Mouse (Mus musculus): ENCODE results near the gene Nod2.
A peak's percentile ranks its signal among the peaks of the same experiment; 100 is the strongest.

DNA sequence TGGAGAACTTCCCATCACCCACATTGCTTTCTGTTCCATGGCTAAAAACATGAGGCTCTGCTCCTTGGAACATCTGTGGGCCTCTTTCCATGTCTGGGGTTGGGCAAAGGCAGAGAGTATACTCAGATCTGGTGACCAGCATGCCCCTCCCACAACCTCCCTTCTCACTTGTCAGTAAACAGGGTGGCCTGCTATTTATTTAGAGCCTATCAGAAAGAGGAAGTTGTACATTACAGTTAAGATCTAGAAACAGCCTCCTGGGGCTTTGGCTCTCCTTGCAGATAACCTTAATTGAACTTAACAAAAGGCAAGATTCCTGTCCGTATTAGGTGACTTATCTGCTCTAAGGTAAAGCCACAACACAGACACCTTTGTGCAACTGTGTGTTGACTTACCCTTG is 19.3 kb downstream of the Nod2 start:
- TF ChIP-seq NELFE (IDR thresholded peaks at IDR 0.05; ENCODE audit: low read depth, low read length) = peak; percentile 43; the same call in 1 of the 2 replicates
- TF ChIP-seq TAL1 (IDR thresholded peaks at IDR 0.05; ENCODE audit: low read length) = no peak
- TF ChIP-seq USF1 (IDR thresholded peaks at IDR 0.05; ENCODE audit: low read depth, low read length) = peak; percentile 27; the same call in 1 of the 2 replicates
- no peak for TF ChIP-seq GABPA (IDR thresholded peaks at IDR 0.05; ENCODE audit: low read depth, low read length)
- no peak for TF ChIP-seq CTCF (IDR thresholded peaks at IDR 0.05 in 2 of 3, conservative IDR thresholded peaks at IDR 0.05 in 1 of 3; ENCODE audit: control insufficient read depth in 1 of 3, insufficient read depth in 1 of 3, low read depth in 2 of 3, low read length in 3 of 3, poor library complexity in 1 of 3, severe bottlenecking in 1 of 3)
- no peak for TF ChIP-seq E2F4 (IDR thresholded peaks at IDR 0.05; ENCODE audit: borderline replicate concordance, low read depth, low read length)
- no peak for TF ChIP-seq ZC3H11A (IDR thresholded peaks at IDR 0.05; ENCODE audit: low read depth, low read length)
- TF ChIP-seq EP300 (IDR thresholded peaks at IDR 0.05; ENCODE audit: low read depth in 1 of 2, low read length in 2 of 2) = peak; percentile 83 to 93
- TF ChIP-seq POLR2A (IDR thresholded peaks at IDR 0.05; ENCODE audit: control insufficient read depth in 1 of 2, insufficient read depth in 1 of 2, low read depth in 1 of 2, low read length in 2 of 2, poor library complexity in 1 of 2) = peak in 1 of 2 experiments; percentile 45; a peak in 1 of 4 replicates
- TF ChIP-seq POLR2AphosphoS5 (IDR thresholded peaks at IDR 0.05; ENCODE audit: borderline replicate concordance, low read depth, low read length) = no peak
- TF ChIP-seq MYC (IDR thresholded peaks at IDR 0.05; ENCODE audit: low read depth, low read length) = no peak; the same call in 1 of the 2 replicates
- TF ChIP-seq GATA1 (IDR thresholded peaks at IDR 0.05; ENCODE audit: low read depth, low read length) = peak; percentile 87
